Mouse (Mus musculus) cerebellum, adult 2 months (tissue): ENCODE results near the gene Gm49661.

Experiments
- CTCF ChIP-seq: fragments of 200-500 bp; IDR thresholded peaks from 2 replicates; pipeline ENCODE4 v1.5.1; 2011; ENCODE audit warnings: low read depth, mild to moderate bottlenecking, control low read depth, low read length, moderate library complexity, borderline replicate concordance; ENCODE audit not compliant: insufficient read depth
- POLR2A ChIP-seq: fragments of 200-500 bp; IDR thresholded peaks from 2 replicates; pipeline ENCODE4 v1.6.1; 2011; ENCODE audit warnings: low read length, control low read depth, borderline replicate concordance; ENCODE audit not compliant: insufficient read depth

DNA sequence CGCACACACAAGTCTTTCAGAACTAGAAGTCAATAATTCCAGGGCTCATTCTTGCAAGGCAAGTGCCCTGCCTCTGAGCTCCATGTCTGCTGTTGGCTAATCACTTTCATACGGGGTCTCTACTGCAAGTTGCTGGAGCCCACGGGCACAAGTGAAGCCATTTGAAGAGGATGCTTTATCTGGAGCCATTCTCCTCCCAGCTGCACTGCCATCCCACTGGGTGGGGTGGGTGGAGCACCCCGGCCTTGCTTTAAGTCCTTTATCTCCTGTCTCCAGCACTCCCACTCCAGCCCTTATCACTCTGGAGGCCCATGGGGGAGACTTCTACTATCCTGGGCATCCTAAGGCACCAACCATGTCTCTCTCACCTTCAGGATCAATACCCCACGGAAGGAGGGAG is 1.7 kb upstream of the Gm49661 start:
- TF ChIP-seq POLR2A (no peak), CTCF (no peak)
